Mouse (Mus musculus) left cerebral cortex, adult 18-20 months (tissue): ENCODE data around the gene Nr1h2. TPM values are rescaled to one million over a fixed set of nuclear protein-coding genes. Genes with fewer than 3 reads are reported as not detected.
A peak's percentile ranks its signal among the peaks of the same experiment; 100 is the strongest.

ENCODE experiments used
- DNase-seq, 2 experiments: peaks; one replicate each; pipeline ENCODE4 v3.0.0; 2021 to 2022; ENCODE audit warnings: low spot score in 2 of 2, mixed read lengths in 1 of 2
- microRNA-seq, 2 experiments: library from miRNA; unstranded; fragments of <30 nt; microRNA quantifications; one replicate each; pipeline ENCODE4 v1.2.0; 2021
- total RNA-seq, 2 experiments: library from RNA; stranded (reverse); gene quantifications; 2 replicates each; pipeline ENCODE4 v1.2.3; 2021

Nr1h2 gene
- total RNA-seq, 2 experiments from 2014 or later, result 75.2 to 85.6 TPM

- no peak for DNase-seq
Observed at GRCm38 (mm10) chr7:44531207-44531606, 22.5 kb downstream of the Nr1h2 start.

GRCm38 (mm10) chr7:44530507-44530906, 23.2 kb downstream of the Nr1h2 start:
- no peak for DNase-seq

- no peak for DNase-seq
Observed at GRCm38 (mm10) chr7:44529518-44529917, 24.2 kb downstream of the Nr1h2 start.

GRCm38 (mm10) chr7:44527483-44528398, 26.0 kb downstream of the Nr1h2 start:
- DNase-seq, result peak; percentile 79 to 82

GRCm38 (mm10) chr7:44526414-44527154, 27.2 kb downstream of the Nr1h2 start:
- DNase-seq, result no peak

GRCm38 (mm10) chr7:44525126-44525832, 28.5 kb downstream of the Nr1h2 start:
- DNase-seq, result peak in 1 of 2 experiments; percentile 31

GRCm38 (mm10) chr7:44524502-44524901, 29.2 kb downstream of the Nr1h2 start, which contains the start of gene Mybpc2:
Gene Mybpc2, minus strand, starts transcription at chr7:44524656.
- no peak for DNase-seq

- DNase-seq, result no peak
Observed at GRCm38 (mm10) chr7:44523056-44523455, 30.7 kb downstream of the Nr1h2 start.

GRCm38 (mm10) chr7:44521710-44522109, 32.0 kb downstream of the Nr1h2 start:
- DNase-seq, result peak in 1 of 2 experiments; percentile 51

- no peak for DNase-seq
Observed at GRCm38 (mm10) chr7:44520990-44521389, 32.8 kb downstream of the Nr1h2 start.

- DNase-seq, result no peak
Observed at GRCm38 (mm10) chr7:44519240-44519913, 34.4 kb downstream of the Nr1h2 start.

- DNase-seq, result no peak
Observed at GRCm38 (mm10) chr7:44507491-44507890, 46.3 kb downstream of the Nr1h2 start.

GRCm38 (mm10) chr7:44501563-44502115, 52.1 kb downstream of the Nr1h2 start:
- peak; percentile 79 to 90 for DNase-seq

GRCm38 (mm10) chr7:44500046-44500445, 53.7 kb downstream of the Nr1h2 start:
- DNase-seq, result no peak

Small RNA genes lying within 50 kb of the gene (microRNA-seq; reads per million reads assigned to microRNA genes)
- gene Mir7053, result 0 to 0.99 reads per million in 2 experiments

Other genes starting within 250 kb of the Nr1h2 start
- gene Clec11a, start 247.0 kb downstream of the Nr1h2 start, total RNA-seq, result 1 to 10 TPM; 3.4 to 3.7 TPM
- gene Shank1, start 243.7 kb downstream of the Nr1h2 start, total RNA-seq, result 100 to 1,000 TPM; 519 to 589 TPM
- gene Syt3, start 169.8 kb downstream of the Nr1h2 start, total RNA-seq, result 10 to 100 TPM; 56.6 to 66.2 TPM
- 1 to 10 TPM in 1 of 2 experiments, under 1 TPM in 1; 0.98 to 2.7 TPM for gene 1700008O03Rik, start 168.1 kb downstream of the Nr1h2 start, total RNA-seq
- gene Lrrc4b, start 124.9 kb downstream of the Nr1h2 start, total RNA-seq, result 100 to 1,000 TPM; 284 to 289 TPM
- 1 to 10 TPM; 5.0 to 5.6 TPM for gene Aspdh, start 88.6 kb downstream of the Nr1h2 start, total RNA-seq
- gene Josd2, start 86.0 kb downstream of the Nr1h2 start, total RNA-seq, result 10 to 100 TPM; 76.7 to 77.9 TPM
- 100 to 1,000 TPM; 206 to 210 TPM for gene Emc10, start 57.4 kb downstream of the Nr1h2 start, total RNA-seq
- gene Fam71e1, start 57.4 kb downstream of the Nr1h2 start, total RNA-seq, result 10 to 100 TPM; 15.1 to 15.5 TPM
- gene Mybpc2, start 29.3 kb downstream of the Nr1h2 start, total RNA-seq, result under 1 TPM; 0.12 to 0.28 TPM
- gene Spib, start 21.9 kb downstream of the Nr1h2 start, total RNA-seq, result under 1 TPM; 0.12 to 0.21 TPM
- gene Pold1, start 5.1 kb downstream of the Nr1h2 start, total RNA-seq, result 10 to 100 TPM in 1 of 2 experiments, 1 to 10 TPM in 1; 9.7 to 10.8 TPM
- under 1 TPM in 1 of 2 experiments, not detected in 1; 0.37 TPM for gene Napsa, start 18.4 kb upstream of the Nr1h2 start, total RNA-seq
- gene Kcnc3, start 36.7 kb upstream of the Nr1h2 start, total RNA-seq, result 100 to 1,000 TPM in 1 of 2 experiments, 10 to 100 TPM in 1; 94.5 to 111 TPM
- 10 to 100 TPM; 22.4 to 24.4 TPM for gene Myh14, start 116.9 kb upstream of the Nr1h2 start, total RNA-seq
- not detected for gene Izumo2, start 154.8 kb upstream of the Nr1h2 start, total RNA-seq
- gene Vrk3, start 194.5 kb upstream of the Nr1h2 start, total RNA-seq, result 10 to 100 TPM; 25.5 to 26.5 TPM
- gene Zfp473, start 197.1 kb upstream of the Nr1h2 start, total RNA-seq, result under 1 TPM; 0.23 to 0.89 TPM